Mouse (Mus musculus) heart, adult 18-20 months (tissue): ENCODE results near the gene Tcta. TPM values are rescaled to one million over a fixed set of nuclear protein-coding genes. Genes with fewer than 3 reads are reported as not detected.
A peak's percentile ranks its signal among the peaks of the same experiment; 100 is the strongest.
"Not testable (repeated sequence)": the region's sequence is repeated elsewhere in the genome, so short reads cannot be mapped to it uniquely, and the experiment has no call there.

Experiments used
- DNase-seq, 2 experiments: peaks; one replicate each; pipeline ENCODE4 v3.0.0; 2021 to 2022; ENCODE audit warnings: mixed read lengths in 1 of 2
- long read RNA-seq, 2 experiments: library from polyadenylated mRNA; stranded (forward); transcript quantifications; one replicate each; pipeline ENCODE4 v2.0.0; 2021
- total RNA-seq, 2 experiments: library from RNA; stranded (reverse); gene quantifications; 2 replicates each; pipeline ENCODE4 v1.2.3; 2021

The Tcta gene
- 10 to 100 TPM; 67.6 to 76.8 TPM for total RNA-seq
- long read RNA-seq, experiment 1, transcript Tcta-201 (3 exons, 1,668 nt) = minor isoform, 14 of 93 reads
- long read RNA-seq, experiment 1, transcript Tcta-202 (3 exons, 1,094 nt) = major isoform, 65 of 93 reads
- long read RNA-seq, experiment 1, partial matches to known transcripts = 2 of 93 reads
- long read RNA-seq, experiment 1, other reads (novel, unspliced or antisense) = 12 of 93 reads
- long read RNA-seq, experiment 2, transcript Tcta-202 (3 exons, 1,094 nt) = major isoform, 28 of 38 reads
- long read RNA-seq, experiment 2, partial matches to known transcripts = 2 of 38 reads
- long read RNA-seq, experiment 2, other reads (novel, unspliced or antisense) = 4 of 38 reads

DNA sequence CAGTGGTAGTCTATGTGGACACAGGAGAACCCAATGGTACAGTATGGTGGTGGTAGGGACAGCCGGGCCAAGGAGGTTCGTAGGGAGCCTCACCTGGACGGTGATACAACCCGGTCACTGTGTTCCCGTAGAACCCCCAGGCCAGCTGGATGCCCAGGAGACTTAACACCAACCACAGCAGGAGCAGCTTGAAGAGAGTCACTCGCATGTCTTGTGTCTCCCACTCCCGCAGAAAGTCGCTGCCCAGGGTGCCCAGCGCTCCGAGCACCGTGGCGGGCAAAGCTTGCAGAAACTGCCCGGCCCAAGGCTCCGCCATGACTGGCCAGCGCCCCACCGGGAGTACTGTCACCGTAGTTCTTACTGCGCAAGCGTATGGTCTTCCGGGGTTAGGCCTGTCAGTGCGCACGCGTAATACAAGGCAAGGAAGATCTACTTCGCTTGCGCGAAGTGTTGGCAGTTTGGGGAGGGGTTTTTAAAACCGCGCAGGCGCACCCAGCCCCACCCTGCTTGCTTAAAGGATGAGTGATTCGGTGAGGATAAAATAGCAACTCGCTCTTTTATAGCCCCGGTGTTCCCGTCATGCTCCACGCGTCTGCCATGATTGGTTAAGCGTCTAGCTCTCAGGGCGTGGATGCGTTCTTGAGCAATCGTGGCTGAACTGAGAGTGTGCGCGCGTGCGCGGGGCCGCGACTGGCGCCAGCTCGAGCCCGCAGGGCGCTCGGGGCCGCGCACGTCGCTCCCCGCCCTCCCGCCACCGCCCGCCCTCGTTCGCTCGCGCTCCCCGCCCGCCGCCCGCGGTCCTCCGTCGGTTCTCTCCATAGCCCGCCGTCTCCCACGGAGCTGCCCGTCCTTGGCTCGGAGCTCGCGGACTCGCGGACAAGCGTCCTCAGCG is at the start of gene Tcta, which contains the start of gene Rhoa:
Gene Tcta, minus strand, starts transcription at position 532 of the 892 bp plus-strand sequence.
Gene Rhoa, plus strand, starts transcription at position 501 of the 892 bp plus-strand sequence.
- peak; percentile 98 to 100 for DNase-seq

DNA sequence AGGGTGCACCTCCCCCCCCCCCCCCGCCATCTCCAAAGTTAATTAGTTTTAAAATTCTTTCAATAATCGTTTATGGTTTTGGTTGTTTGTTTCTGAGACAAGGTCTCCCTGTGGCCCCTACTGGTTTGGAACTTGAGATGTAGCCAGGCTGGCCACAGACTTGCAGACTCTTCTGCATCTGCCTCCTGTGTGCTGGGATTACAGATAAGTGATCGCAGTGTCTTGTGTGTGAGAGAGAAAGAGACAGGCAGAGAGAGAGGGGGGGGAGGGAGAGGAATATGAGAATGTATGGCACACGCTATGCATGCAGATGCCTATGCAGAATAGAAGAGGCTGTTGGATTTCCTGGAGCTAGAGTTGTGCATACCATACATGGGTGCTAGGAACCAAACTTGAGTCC is 43.8 kb upstream of the Tcta start:
- no peak for DNase-seq

DNA sequence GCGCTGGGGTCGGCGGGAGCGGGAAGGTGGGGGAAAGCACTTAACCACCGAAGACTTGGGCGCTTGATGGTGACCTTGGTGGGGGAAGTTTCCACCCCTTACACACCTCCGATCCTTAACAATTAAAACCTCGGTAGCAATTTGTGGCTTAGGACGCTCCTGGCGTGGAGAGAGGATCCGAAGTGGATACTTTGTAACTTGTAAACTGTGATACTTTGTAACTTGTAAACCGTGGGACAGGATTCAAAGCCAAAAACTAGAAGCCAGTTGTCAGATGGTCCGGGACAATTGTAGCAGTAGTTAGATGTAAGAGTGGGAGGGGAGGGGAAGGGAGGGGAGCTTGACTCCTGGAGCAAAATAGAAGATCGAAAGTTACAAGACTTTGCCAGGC is 42.3 kb upstream of the Tcta start:
- DNase-seq = no peak

DNA sequence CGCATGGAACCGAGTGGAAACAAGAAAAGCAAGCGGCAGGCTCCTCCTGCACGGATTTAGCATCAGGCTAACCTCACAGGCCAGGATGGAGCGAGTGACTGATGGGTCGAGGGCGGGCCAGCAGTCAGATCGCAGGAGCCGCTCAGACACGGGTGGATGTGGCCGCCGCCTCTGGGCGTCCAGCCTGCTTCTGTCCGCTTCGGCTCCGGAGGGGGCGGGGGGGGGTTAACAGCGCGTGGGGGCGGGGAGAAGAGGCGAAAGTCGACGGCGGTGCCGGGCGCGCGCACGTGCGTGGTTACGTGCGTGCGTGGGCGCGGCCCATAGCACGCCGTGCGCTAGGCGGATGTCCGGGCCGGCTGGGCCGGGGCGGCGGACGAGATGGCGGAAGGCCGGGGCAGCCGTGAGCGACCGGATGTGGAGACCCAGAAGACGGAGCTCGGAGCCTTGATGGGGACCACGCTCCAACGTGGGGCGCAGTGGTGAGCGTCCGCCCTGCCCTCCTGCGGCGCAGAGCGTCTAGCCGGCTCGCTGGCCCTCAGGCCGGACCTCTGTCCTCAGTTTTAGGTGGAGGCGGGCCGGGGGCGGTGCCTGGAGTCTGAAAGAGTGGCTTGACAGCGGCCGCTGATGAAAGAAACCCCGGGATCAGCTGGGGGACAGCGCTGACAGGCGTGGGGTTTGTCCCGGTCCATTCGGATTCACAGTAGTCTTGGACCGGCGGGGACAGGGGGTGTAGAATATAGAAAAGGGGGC is 41.8 kb upstream of the Tcta start, which contains the start of gene Usp4:
Gene Usp4, plus strand, starts transcription at position 314 of the 750 bp plus-strand sequence.
- peak; percentile 91 to 94 for DNase-seq

DNA sequence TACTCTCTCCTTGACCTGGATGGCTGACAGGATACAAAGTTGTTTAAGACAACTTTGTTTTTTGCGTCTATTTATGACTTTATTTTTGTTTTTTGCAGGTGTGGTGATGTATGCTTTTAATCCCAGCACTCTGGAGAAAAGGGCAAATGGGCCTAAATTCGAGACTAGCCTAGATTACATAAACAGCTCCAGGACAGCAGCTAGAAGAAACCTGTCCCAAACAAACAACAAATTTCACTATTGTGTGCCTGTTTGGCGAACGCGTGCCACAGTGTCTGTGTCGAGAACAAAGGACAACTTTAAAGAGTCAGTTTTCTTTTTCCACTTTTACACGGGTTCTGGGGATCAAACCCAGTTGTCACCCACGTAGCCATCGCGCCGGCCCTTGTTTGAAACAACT is 41.1 kb upstream of the Tcta start:
- no peak for DNase-seq

DNA sequence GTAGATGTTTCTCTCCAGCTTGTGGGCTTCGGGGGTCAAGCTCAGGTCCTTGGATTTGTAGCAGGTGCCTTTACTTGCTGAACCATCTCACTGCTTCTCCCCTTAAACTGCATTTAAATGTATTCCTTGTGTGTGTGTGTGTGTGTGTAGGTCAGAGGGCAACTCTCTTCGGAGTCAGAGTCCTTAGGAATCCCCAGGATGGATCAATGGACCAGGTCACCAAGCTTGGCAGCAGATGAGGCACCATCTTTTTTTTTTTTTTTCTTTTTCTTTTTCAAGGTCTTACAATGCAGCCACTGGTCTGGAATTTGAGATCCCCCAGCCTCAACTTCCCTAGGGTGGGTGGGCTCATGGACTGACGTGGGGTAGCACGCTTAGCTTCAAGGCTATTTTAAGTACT is 38.5 kb upstream of the Tcta start:
- no peak for DNase-seq

DNA sequence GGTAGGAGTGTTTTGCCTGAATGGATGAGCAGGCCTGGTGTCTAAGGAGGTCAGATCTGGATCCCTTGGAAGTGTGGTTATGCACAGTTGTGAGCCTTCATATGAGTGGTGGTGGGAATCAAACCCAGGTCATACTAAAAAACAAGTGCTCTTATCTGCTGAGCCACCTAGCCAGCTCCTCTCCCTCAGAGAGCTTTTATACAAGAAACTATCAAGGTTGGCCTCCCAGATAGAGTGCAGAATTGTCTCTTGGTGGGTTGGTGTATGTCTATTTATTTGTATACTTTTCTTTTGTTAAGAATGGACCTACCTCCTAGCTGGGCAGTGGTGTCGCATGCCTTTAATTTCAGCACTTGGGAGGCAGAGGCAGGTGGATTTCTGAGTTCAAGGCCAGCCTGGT is 37.9 kb upstream of the Tcta start:
- DNase-seq = no peak

DNA sequence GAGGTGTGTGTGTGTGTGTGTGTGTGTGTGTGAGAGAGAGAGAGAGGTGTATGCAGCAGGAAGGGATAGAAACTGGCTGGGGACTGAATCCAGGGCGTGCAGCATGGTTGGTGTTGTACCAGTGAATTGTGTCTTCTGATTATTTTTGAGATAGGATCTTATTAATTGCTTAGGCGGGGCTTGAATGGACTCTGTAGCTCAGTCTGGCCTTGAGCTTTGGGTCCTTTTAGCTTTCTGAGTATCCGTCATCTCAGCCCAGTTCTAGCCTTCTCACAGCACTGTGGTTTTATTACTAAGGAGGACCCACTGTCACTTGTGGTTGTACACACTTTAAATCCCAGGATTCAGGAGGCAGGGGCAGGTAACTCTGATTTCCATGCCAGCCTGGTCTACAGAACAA is 37.4 kb upstream of the Tcta start:
- no peak for DNase-seq

DNA sequence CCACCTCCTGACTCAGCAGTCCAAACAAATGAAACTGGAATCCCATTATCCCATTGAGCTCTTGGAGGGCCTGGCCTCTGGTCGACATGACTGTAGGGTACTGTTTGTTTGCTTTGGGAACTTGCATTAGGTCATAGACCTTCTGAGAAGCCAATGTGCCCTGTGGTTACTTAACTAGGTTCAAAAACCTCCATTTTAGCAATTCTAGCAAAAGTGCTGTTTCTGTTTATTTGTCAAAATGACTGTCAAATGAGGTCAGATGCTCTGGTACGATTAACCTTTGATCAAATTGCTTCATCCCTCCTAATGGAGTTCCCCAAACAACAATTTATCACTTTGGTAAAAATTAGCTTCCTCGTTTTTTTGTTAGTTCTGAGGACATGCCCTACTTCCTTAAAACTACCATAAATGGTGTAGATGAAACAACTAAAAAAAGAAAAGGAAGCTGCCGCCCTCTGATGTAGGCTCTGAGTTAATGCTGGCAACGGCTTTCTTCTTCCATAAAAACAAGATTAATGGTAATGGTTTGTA is 36.4 kb upstream of the Tcta start:
- DNase-seq = peak in 1 of 2 experiments; percentile 32

DNA sequence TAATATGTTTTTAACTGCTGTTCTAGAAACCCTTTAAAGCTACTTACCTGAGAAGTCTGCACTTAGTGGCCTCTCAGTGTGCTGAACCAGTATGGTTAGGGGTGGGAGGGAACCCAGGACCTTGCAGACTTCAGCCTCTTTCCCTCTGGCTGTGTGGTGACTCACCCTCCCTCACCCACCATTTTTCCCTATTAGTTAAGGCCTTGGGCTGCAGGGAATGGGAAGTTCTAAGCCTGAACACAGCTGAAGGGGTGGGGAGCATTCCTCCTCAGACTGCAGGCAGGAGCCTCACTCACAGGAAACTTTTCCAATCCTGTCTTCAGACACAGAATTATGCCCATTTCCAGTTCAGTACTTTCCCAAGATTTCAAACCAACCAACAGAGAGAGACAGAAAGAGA is 35.8 kb upstream of the Tcta start:
- peak in 1 of 2 experiments; percentile 16 for DNase-seq

DNA sequence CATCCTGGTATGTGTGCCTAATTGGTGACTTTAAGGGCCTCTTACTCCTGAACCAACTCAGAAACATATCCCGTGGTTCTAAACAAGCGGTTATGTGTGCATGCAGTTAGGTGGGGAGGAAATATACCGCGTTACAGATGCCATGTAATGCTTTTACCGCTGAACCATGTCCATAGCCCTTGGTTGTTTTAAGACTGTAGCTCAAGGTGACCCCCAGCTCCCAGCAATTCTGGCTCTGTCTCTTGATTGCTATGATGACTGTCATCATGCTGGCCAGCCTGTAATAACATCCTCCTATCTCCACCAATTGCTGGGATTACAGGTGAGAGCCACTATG is 35.1 kb upstream of the Tcta start:
- DNase-seq = no peak

DNA sequence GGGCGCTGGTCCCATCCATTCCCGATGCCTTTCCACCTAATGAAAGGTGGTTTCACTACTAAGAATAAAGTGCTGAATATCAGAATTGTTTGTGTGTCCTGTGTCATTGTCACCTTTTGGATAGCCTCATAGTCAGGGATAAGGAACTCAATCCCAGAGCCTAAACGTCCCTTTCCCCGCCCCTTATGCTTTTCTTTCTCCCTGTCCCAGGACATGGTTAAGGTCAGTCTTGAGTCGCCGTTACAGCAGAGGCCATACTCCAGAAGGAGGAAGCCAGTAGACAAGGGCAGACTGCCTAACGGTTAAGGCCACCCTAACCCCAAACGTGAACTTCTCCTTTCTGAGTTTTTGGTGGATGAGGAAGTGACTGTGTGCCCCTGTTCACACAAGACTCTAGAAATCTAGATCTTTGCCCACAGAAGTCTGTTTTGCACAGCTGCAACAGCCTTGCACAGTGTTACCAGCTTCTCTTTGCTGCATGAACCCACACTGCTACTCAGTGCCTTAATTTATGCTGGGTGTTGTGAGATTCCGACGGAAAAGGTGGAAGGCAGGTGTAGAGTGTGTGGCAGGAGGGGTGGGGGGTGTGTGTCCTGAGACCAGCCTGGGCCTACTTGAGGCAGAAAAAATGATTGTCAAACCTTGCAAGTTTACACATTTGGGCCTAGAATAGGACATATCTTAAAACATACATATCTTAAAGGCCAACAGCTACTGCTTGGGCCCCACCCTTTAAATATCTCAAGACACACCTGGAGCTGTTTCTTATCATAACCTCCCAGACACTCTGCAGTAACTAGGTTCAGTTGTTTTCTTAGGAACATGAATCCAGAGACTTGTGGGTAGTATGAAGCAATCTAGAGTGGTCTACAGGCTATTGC is 34.5 kb upstream of the Tcta start:
- peak; percentile 39 to 67 for DNase-seq

DNA sequence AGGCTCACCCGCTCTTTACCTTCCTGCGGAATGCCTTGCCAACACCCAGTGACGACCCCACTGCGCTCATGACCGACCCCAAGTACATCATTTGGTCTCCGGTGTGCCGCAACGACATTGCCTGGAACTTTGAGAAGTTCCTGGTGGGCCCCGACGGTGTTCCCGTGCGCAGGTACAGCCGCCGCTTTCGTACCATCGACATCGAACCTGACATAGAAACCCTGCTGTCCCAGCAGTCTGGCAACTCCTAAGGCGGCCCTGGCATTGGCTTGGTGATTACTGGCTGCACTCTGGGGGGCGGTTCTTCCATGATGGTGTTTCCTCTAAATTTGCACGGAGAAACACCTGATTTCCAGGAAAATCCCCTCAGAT is 33.9 kb upstream of the Tcta start:
- DNase-seq = peak; percentile 31 to 38

DNA sequence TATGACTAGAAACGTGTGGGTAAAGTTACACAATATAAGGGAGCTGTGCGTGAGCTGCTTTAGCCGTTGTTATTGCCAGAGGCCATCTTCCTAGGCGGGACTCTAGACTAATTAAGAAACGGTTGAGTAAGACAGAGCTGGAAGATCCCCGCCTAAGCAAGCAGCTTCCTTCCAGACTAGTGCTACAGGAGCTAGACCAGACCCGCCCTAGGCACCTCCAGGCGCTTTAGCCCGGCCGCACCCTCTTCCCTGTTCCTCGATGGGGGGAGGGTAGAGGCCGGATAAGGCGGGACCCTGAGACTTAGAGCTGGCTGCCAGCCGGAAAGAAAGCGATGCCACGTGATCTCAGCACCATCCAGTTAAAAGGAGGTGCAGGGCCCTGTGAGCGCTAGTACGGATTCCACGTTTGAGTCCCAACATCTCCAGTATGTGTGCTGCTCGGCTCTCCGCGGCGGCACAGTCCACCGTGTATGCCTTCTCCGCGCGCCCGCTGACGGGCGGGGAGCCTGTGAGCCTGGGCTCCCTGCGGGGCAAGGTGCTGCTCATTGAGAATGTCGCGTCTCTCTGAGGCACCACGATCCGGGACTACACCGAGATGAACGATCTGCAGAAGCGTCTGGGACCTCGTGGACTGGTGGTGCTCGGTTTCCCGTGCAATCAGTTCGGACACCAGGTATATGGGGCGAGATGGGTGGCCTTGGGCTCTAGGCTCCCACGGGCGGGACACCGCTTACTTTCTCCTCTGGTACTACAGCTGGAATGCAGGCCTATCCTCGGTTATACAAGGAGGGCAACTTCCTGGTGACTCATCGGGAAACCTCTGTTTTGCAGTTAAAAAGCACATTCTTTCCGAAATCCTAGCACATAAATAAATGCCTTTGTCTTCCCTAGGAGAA is 33.2 kb upstream of the Tcta start, which contains the start of gene Gpx1:
Gene Gpx1, plus strand, starts transcription at position 18 of the 896 bp plus-strand sequence.
- DNase-seq = peak; percentile 94 to 98

DNA sequence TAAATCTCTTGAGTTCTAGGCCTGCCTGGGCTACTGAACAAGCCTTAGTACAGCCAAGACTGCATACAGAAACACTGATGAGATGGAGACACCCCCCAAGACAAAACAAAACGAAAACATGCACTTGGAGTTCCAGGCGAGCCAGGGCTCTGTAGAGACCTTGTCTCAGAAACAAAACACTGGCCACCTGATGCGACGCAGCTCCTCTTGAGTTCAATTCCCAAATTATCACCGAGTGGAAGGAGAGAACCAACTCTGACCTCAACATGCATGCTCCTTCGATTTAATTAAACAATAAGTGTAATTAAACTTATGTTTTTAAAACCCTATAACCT is 32.6 kb upstream of the Tcta start:
- DNase-seq = no peak

DNA sequence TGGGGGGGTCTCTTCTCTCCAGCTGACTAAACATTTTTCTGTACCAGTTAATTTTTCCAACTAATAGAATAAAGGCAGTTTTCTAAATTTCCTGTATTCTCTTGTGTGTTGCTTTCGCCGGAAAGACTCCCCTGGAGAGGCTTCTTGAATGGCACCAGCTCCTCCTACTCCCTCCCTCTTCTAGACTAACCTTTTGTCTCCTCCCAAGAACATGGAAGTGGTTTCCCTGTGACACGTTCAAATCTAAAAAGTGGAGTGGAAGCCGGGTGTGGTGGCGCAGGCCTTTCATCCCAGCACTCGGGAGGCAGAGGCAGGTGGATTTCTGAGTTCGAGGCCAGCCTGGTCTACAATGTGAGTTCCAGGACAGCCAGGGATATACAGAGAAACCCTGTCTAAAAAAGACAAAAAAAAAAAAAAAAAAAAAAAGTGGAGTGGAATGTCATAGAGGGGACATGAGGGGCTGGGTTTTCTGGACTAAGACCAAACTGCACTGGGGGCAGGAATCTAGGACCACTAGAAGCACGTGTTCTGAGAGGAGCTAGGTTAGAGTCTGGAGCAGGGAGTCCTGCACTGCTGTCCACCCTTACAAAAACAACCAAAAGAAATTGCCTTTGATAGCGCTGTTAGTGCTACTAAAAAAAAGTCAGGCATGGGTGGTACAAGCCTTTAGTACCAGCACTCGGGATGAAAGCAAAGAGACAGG is 32.0 kb upstream of the Tcta start:
- no peak for DNase-seq

DNA sequence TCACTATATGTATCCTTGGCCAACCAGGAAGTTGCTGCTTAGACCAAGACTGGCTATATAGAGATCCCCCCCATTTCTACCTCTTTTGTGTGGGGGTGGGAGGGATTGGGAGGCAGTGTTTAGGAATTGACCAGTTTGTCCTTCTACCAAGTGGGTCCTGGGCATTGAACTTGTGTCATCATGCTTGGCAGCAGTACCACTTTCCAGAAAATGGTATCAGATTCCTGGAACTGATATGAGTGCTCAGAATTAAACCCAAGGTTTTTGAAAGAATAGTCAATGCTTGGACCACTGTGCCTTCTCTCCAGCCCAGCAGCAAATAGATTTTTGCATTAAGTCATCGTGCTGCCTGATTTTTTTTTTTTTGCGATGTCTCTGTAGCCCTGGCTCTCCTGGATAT is 19.9 kb upstream of the Tcta start:
- no peak for DNase-seq

DNA sequence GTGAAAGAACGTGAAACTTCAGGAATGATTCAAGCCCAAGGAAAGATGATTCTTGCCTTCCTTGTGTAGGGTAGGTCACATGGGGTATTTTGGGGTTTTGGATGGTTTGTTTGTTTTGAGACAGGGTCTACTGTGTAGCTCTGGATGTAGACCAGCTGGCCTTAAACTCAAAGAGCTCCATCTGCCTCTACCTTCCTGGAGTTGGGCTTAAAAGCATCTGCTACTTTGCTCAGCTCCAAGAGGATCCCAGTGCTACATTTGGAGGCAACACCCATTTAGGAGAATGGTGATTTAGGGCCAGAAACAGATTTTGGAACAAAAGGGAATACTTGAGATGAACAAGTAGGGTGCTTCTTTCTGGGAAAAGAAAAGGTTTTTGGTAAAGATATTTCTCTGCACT is 18.8 kb upstream of the Tcta start:
- DNase-seq = no peak

DNA sequence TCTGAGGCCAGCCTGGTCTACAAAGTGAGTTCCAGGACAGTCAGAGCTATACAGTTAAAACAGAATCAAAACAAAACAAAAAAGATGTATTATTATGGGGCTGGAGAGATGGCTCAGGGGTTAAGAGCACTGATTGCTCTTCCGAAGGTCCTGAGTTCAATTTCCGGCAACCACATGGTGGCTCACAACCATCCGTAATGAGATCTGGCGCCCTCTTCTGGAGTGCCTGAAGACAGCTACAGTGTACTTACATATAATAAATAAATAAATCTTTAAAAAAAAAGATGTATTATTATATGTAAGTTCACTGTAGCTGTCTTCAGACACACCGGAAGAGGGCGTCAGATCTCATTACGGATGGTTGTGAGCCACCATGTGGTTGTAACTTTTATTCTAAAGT is 16.1 kb upstream of the Tcta start:
- DNase-seq = not testable (repeated sequence)

DNA sequence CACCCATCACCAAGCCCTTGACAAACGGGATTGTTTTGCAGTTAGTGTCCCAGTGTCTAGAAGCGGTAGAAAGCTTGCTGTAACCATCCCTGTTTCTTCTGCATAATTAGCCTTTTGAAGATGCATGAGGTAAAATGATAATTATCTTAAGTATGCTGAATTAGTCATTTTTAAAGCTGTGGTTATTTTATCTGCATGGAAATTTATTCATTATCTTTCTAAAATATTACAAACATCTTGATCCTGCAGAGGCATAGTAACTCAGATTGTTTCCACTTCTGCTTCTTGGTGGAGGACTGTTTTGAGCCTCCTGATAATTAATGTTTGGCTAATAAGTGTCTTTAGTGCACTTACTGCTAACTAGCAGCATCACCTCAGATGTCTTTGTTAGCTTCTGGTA is 12.5 kb upstream of the Tcta start:
- DNase-seq = no peak
